Mouse (Mus musculus) E14TG2a.4 (cell line): ENCODE data around the gene Lamc2.
"Not testable (repeated sequence)": the region's sequence is repeated elsewhere in the genome, so short reads cannot be mapped to it uniquely, and the experiment has no call there.

ENCODE experiments used
- CTCF ChIP-seq: conservative IDR thresholded peaks from 2 replicates; pipeline ENCODE4 v1.5.1; 2014; ENCODE audit warnings: low read length
- POU5F1 ChIP-seq: IDR thresholded peaks from 2 replicates; pipeline ENCODE4 v1.6.1; 2014; ENCODE audit warnings: low read length, borderline replicate concordance

DNA sequence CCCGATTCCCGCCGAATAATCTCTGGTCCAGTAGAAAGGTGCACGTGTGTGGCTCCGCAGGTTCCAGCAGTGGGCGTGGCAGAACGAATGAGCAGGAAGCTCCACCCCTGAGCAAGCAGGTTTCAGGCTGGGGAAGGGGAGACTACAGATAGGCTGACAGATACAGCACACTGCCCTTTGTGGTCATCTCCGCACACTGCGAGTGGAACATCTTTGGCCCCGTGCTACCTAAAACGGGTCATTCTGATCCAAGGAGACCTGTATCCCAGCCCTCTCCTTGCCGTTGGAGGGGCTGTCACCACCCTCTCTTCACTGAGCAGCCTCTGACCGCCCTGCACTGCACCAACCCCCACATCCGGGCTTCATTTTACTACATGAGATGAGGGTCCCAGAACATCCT is 103.0 kb downstream of the Lamc2 start:
- TF ChIP-seq CTCF, POU5F1: not testable (repeated sequence)
